8 mouse cellular contexts compared by ENCODE assay signal in genomic region chr6:120324295-120324927, GRCm38 (mm10). TPM values are rescaled to one million over a fixed set of nuclear protein-coding genes. Genes with fewer than 3 reads are reported as not detected.
DNase-seq lines count a peak whose midpoint lies in the region; ATAC-seq and TF ChIP-seq lines count a peak whose summit lies in the region.

No protein-coding gene starts in this region.

- peak; percentile 76 for DNase-seq in kidney, adult 2 months
- DNase-seq in adrenal gland, postnatal 36 days = peak; percentile 59 to 83
- peak; percentile 85 for DNase-seq in hindbrain, embryonic 14.5 days (ENCODE audit: low spot score)
- DNase-seq in left cerebral cortex, adult 2 months (ENCODE audit: extremely low spot score in 1 of 2, low spot score in 2 of 2) = peak; percentile 48 to 54
- peak; percentile 61 for DNase-seq in stomach, postnatal 0 days (ENCODE audit: low spot score)

- no peaks in the 10 kb centered on the region for H3K27me3 ChIP-seq in kidney, adult 2 months (replicated peaks; ENCODE audit: control insufficient read depth, insufficient read depth, low read length)
- no peaks in the 10 kb centered on the region for H3K27me3 ChIP-seq in kidney, embryonic 14.5 days (ENCODE audit: control insufficient read depth, insufficient read depth, low read length)
- no peaks in the 10 kb centered on the region for H3K27me3 ChIP-seq in embryonic facial prominence, embryonic 15.5 days
- no peaks in the 10 kb centered on the region for H3K27me3 ChIP-seq in hindbrain, embryonic 14.5 days (ENCODE audit: control insufficient read depth, insufficient read depth, low read length)
- no peaks in the 10 kb centered on the region for H3K27me3 ChIP-seq in stomach, postnatal 0 days (ENCODE audit: control insufficient read depth, insufficient read depth, low read length)

- H3K27ac ChIP-seq in kidney, adult 2 months (ENCODE audit: insufficient read depth, low read depth, low read length) = no peak overlapping the region
- no peak overlapping the region for H3K27ac ChIP-seq in kidney, embryonic 14.5 days (ENCODE audit: low read depth, low read length)
- no peak overlapping the region for H3K27ac ChIP-seq in embryonic facial prominence, embryonic 15.5 days (replicated peaks)
- no peak overlapping the region for H3K27ac ChIP-seq in hindbrain, embryonic 14.5 days
- H3K27ac ChIP-seq in left cerebral cortex, adult 2 months = no peak overlapping the region
- H3K27ac ChIP-seq in stomach, postnatal 0 days (replicated peaks) = no peak overlapping the region

- no peak overlapping the region for H3K4me2 ChIP-seq in kidney, embryonic 14.5 days (replicated peaks; ENCODE audit: low read depth, low read length)
- H3K4me2 ChIP-seq in embryonic facial prominence, embryonic 15.5 days (replicated peaks) = no peak overlapping the region
- no peak overlapping the region for H3K4me2 ChIP-seq in hindbrain, embryonic 14.5 days (replicated peaks)
- H3K4me2 ChIP-seq in stomach, postnatal 0 days (replicated peaks; ENCODE audit: low read depth) = no peak overlapping the region

- no peak overlapping the region for H3K9ac ChIP-seq in kidney, embryonic 14.5 days (ENCODE audit: low read depth, low read length)
- no peak overlapping the region for H3K9ac ChIP-seq in embryonic facial prominence, embryonic 15.5 days
- no peak overlapping the region for H3K9ac ChIP-seq in hindbrain, embryonic 14.5 days
- H3K9ac ChIP-seq in stomach, postnatal 0 days (ENCODE audit: low read length) = no peak overlapping the region

- no peak for TF ChIP-seq EP300 in stomach, postnatal 0 days (optimal IDR thresholded peaks at IDR 0.05)

- H3K4me3 ChIP-seq in kidney, adult 2 months (ENCODE audit: insufficient read depth, low read depth, low read length) = no peak overlapping the region
- no peak overlapping the region for H3K4me3 ChIP-seq in kidney, embryonic 14.5 days (ENCODE audit: low read length)
- no peak overlapping the region for H3K4me3 ChIP-seq in embryonic facial prominence, embryonic 15.5 days (replicated peaks)
- no peak overlapping the region for H3K4me3 ChIP-seq in hindbrain, embryonic 14.5 days (replicated peaks; ENCODE audit: low read length)
- H3K4me3 ChIP-seq in left cerebral cortex, adult 2 months = no peak overlapping the region
- no peak overlapping the region for H3K4me3 ChIP-seq in stomach, postnatal 0 days (ENCODE audit: low read depth, low read length)

- WGBS in kidney, adult 2 months = 29% methylated on average over 6 of the region's 6 CpGs
- WGBS in kidney, embryonic 14.5 days = 34% methylated on average over 6 of the region's 6 CpGs
- WGBS in embryonic facial prominence, embryonic 15.5 days = 33% methylated on average over 6 of the region's 6 CpGs
- 33% methylated on average over 6 of the region's 6 CpGs for WGBS in hindbrain, embryonic 14.5 days
- 32% methylated on average over 6 of the region's 6 CpGs for WGBS in stomach, postnatal 0 days

- intact Hi-C loops in left cerebral cortex, adult 2 months (cut with DNase I) = no loop called here

- no peaks in the 10 kb centered on the region for H3K4me1 ChIP-seq in kidney, adult 2 months (ENCODE audit: control insufficient read depth, insufficient read depth, low read length)
- no peaks in the 10 kb centered on the region for H3K4me1 ChIP-seq in kidney, embryonic 14.5 days (ENCODE audit: control insufficient read depth, insufficient read depth, low read length)
- no peaks in the 10 kb centered on the region for H3K4me1 ChIP-seq in embryonic facial prominence, embryonic 15.5 days
- no peaks in the 10 kb centered on the region for H3K4me1 ChIP-seq in hindbrain, embryonic 14.5 days (replicated peaks; ENCODE audit: control insufficient read depth, insufficient read depth, low read length)
- no peaks in the 10 kb centered on the region for H3K4me1 ChIP-seq in stomach, postnatal 0 days (replicated peaks; ENCODE audit: control insufficient read depth, insufficient read depth)

- peak; percentile 90 for TF ChIP-seq CTCF in kidney, adult 2 months (conservative IDR thresholded peaks at IDR 0.05; ENCODE audit: insufficient read depth, insufficient read length, low read depth, low read length)
- peak; percentile 94 for TF ChIP-seq CTCF in left cerebral cortex, adult 2 months (IDR thresholded peaks at IDR 0.05)
- TF ChIP-seq CTCF in stomach, postnatal 0 days (IDR thresholded peaks at IDR 0.05; ENCODE audit: low read depth) = peak; percentile 94

- no peak for ATAC-seq in kidney, embryonic 14.5 days (ENCODE audit: low FRiP score, low TSS enrichment)
- ATAC-seq in embryonic facial prominence, embryonic 15.5 days (ENCODE audit: insufficient number of reproducible peaks, low FRiP score, low TSS enrichment, low read depth) = peak; percentile 51; the same call in 1 of the 2 replicates
- ATAC-seq in hindbrain, embryonic 14.5 days (ENCODE audit: low FRiP score) = no peak; the same call in 1 of the 2 replicates
- ATAC-seq in monocyte, adult 5-6 weeks (replicated peaks; ENCODE audit: insufficient number of reproducible peaks, low FRiP score, low TSS enrichment, poor library complexity, severe bottlenecking) = peak; percentile 70; the same call in 1 of the 2 replicates
- ATAC-seq in stomach, postnatal 0 days (ENCODE audit: low FRiP score, low TSS enrichment) = peak; percentile 53

- no peak for TF ChIP-seq POLR2A in kidney, adult 2 months (IDR thresholded peaks at IDR 0.05; ENCODE audit: low read depth, low read length)

- H3K9me3 ChIP-seq in kidney, embryonic 14.5 days (ENCODE audit: control insufficient read depth, low read length) = no peaks in the 10 kb centered on the region
- H3K9me3 ChIP-seq in embryonic facial prominence, embryonic 15.5 days (replicated peaks) = no peaks in the 10 kb centered on the region
- no peaks in the 10 kb centered on the region for H3K9me3 ChIP-seq in hindbrain, embryonic 14.5 days (ENCODE audit: control insufficient read depth, low read length)
- no peaks in the 10 kb centered on the region for H3K9me3 ChIP-seq in stomach, postnatal 0 days (ENCODE audit: control insufficient read depth, low read length)

- H3K36me3 ChIP-seq in kidney, adult 2 months (ENCODE audit: control insufficient read depth, insufficient read depth, low read length) = peaks cover 2% of the 10 kb centered on the region; the same call in 1 of the 2 replicates
- H3K36me3 ChIP-seq in kidney, embryonic 14.5 days (ENCODE audit: control insufficient read depth, insufficient read depth, low read length) = peaks cover 21% of the 10 kb centered on the region; the same call in 1 of the 2 replicates
- peaks cover 19% of the 10 kb centered on the region for H3K36me3 ChIP-seq in embryonic facial prominence, embryonic 15.5 days
- H3K36me3 ChIP-seq in hindbrain, embryonic 14.5 days (replicated peaks; ENCODE audit: control insufficient read depth, insufficient read depth) = peaks cover 19% of the 10 kb centered on the region
- peaks cover 5% of the 10 kb centered on the region; the same call in 1 of the 2 replicates for H3K36me3 ChIP-seq in stomach, postnatal 0 days (ENCODE audit: control insufficient read depth, insufficient read depth, low read length)

RNA-seq across cellular contexts. Expression of gene B4galnt3, which starts 30.1 kb away (rescaled TPM):
- polyA plus RNA-seq in kidney, adult 2 months (2012; rRNA removed) = 28.9 and 35.3 TPM in 2 replicates
- 0.45 and 1.1 TPM in 2 replicates for polyA plus RNA-seq in kidney, embryonic 14.5 days (2014; fragmentation: Nextera tagmentation; extraction: Ambion mirVana)
- 1 to 10 TPM; 7.4 to 8.9 TPM for total RNA-seq in adrenal gland, postnatal 36 days (2021)
- polyA plus RNA-seq in embryonic facial prominence, embryonic 15.5 days (2015; fragmentation: Nextera tagmentation; extraction: Ambion mirVana) = 2.5 and 2.9 TPM in 2 replicates
- polyA plus RNA-seq in hindbrain, embryonic 14.5 days (2014; fragmentation: Nextera tagmentation; extraction: Ambion mirVana) = 0.09 TPM in 2 replicates
- 1 to 10 TPM in 1 of 2 experiments, under 1 TPM in 1; 0.93 to 1.3 TPM for total RNA-seq in left cerebral cortex, adult 2 months (2021)
- not detected in 3 replicates for total RNA-seq in monocyte, adult 5-6 weeks (2017)
- polyA plus RNA-seq in stomach, postnatal 0 days (2015; fragmentation: Nextera tagmentation; extraction: Ambion mirVana) = 0.74 and 0.85 TPM in 2 replicates

RNA-seq across cellular contexts. Expression of gene D330020A13Rik, which starts 30.2 kb away (rescaled TPM):
- 0.09 and 0.22 TPM in 2 replicates for polyA plus RNA-seq in kidney, adult 2 months (2012; rRNA removed)
- polyA plus RNA-seq in kidney, embryonic 14.5 days (2014; fragmentation: Nextera tagmentation; extraction: Ambion mirVana) = 0.22 and 0.49 TPM in 2 replicates
- total RNA-seq in adrenal gland, postnatal 36 days (2021) = under 1 TPM in 1 of 2 experiments, not detected in 1; 0.40 TPM
- polyA plus RNA-seq in embryonic facial prominence, embryonic 15.5 days (2015; fragmentation: Nextera tagmentation; extraction: Ambion mirVana) = 1.1 and 1.5 TPM in 2 replicates
- not detected in 2 replicates for polyA plus RNA-seq in hindbrain, embryonic 14.5 days (2014; fragmentation: Nextera tagmentation; extraction: Ambion mirVana)
- total RNA-seq in left cerebral cortex, adult 2 months (2021) = not detected
- not detected in 3 replicates for total RNA-seq in monocyte, adult 5-6 weeks (2017)
- 0.35 and 0.51 TPM in 2 replicates for polyA plus RNA-seq in stomach, postnatal 0 days (2015; fragmentation: Nextera tagmentation; extraction: Ambion mirVana)

RNA-seq across cellular contexts. Expression of gene Kdm5a, which starts 39.5 kb away (rescaled TPM):
- polyA plus RNA-seq in kidney, adult 2 months (2012; rRNA removed) = 3.5 and 4.3 TPM in 2 replicates
- 43.1 and 59.4 TPM in 2 replicates for polyA plus RNA-seq in kidney, embryonic 14.5 days (2014; fragmentation: Nextera tagmentation; extraction: Ambion mirVana)
- total RNA-seq in adrenal gland, postnatal 36 days (2021) = 10 to 100 TPM; 41.4 to 55.7 TPM
- polyA plus RNA-seq in embryonic facial prominence, embryonic 15.5 days (2015; fragmentation: Nextera tagmentation; extraction: Ambion mirVana) = 50.0 and 50.2 TPM in 2 replicates
- 35.4 and 37.0 TPM in 2 replicates for polyA plus RNA-seq in hindbrain, embryonic 14.5 days (2014; fragmentation: Nextera tagmentation; extraction: Ambion mirVana)
- 10 to 100 TPM; 45.1 to 46.4 TPM for total RNA-seq in left cerebral cortex, adult 2 months (2021)
- 192 to 286 TPM (median 256 TPM) in 3 replicates for total RNA-seq in monocyte, adult 5-6 weeks (2017)
- polyA plus RNA-seq in stomach, postnatal 0 days (2015; fragmentation: Nextera tagmentation; extraction: Ambion mirVana) = 18.8 and 23.1 TPM in 2 replicates

RNA-seq across cellular contexts. Expression of gene Ccdc77, which starts 39.8 kb away (rescaled TPM):
- polyA plus RNA-seq in kidney, adult 2 months (2012; rRNA removed) = 2.3 and 3.1 TPM in 2 replicates
- 23.5 and 25.7 TPM in 2 replicates for polyA plus RNA-seq in kidney, embryonic 14.5 days (2014; fragmentation: Nextera tagmentation; extraction: Ambion mirVana)
- total RNA-seq in adrenal gland, postnatal 36 days (2021) = 1 to 10 TPM; 5.6 to 6.7 TPM
- polyA plus RNA-seq in embryonic facial prominence, embryonic 15.5 days (2015; fragmentation: Nextera tagmentation; extraction: Ambion mirVana) = 21.2 and 25.1 TPM in 2 replicates
- polyA plus RNA-seq in hindbrain, embryonic 14.5 days (2014; fragmentation: Nextera tagmentation; extraction: Ambion mirVana) = 11.6 and 11.8 TPM in 2 replicates
- total RNA-seq in left cerebral cortex, adult 2 months (2021) = 1 to 10 TPM; 4.0 to 5.3 TPM
- total RNA-seq in monocyte, adult 5-6 weeks (2017) = 8.9 to 17.4 TPM (median 11.2 TPM) in 3 replicates
- polyA plus RNA-seq in stomach, postnatal 0 days (2015; fragmentation: Nextera tagmentation; extraction: Ambion mirVana) = 9.2 and 11.0 TPM in 2 replicates

Comparison
In these comparisons a context has a peak if more than half of its experiments do, and no peak if none do; other contexts are left out.
1. ATAC-seq: peak in embryonic facial prominence, embryonic 15.5 days (single experiment), monocyte, adult 5-6 weeks (single experiment) and stomach, postnatal 0 days (single experiment); none in kidney, embryonic 14.5 days (single experiment) and hindbrain, embryonic 14.5 days (single experiment).
2. Peak in every context shown above with its lines, with median percentiles within 50 percentile points of each other: DNase-seq and CTCF ChIP-seq.